Mouse (Mus musculus) left cerebral cortex, adult 2 months (tissue): ENCODE data around the gene Sar1a. TPM values are rescaled to one million over a fixed set of nuclear protein-coding genes. Genes with fewer than 3 reads are reported as not detected.

Experiments
- DNase-seq, 2 experiments: peaks; one replicate each; pipeline ENCODE4 v3.0.0; 2021 to 2022; ENCODE audit warnings: low spot score in 2 of 2, mixed read lengths in 1 of 2; ENCODE audit errors: extremely low spot score in 1 of 2
- H3K27ac ChIP-seq: fragments of 200-600 bp; 2 replicates; pipeline ENCODE4 v1.8.1; 2022
- H3K4me3 ChIP-seq: fragments of 200-600 bp; 2 replicates; pipeline ENCODE4 v1.8.1; 2022
- CTCF ChIP-seq: fragments of 200-600 bp; IDR thresholded peaks from 2 replicates; pipeline ENCODE4 v1.8.1; 2022; ENCODE audit warnings: antibody characterized with exemption, mild to moderate bottlenecking, moderate library complexity
- intact Hi-C: fragments of 180-260 bp; cut with DNase I; formaldehyde crosslinking; loops from one replicate; pipeline ENCODE4 v1.15.1; 2025
- total RNA-seq, 2 experiments: library from RNA; stranded (reverse); gene quantifications; 2 replicates each; pipeline ENCODE4 v1.2.3; 2021

Sar1a gene
- total RNA-seq, 2 experiments from 2014 or later = 122 to 126 TPM

DNA sequence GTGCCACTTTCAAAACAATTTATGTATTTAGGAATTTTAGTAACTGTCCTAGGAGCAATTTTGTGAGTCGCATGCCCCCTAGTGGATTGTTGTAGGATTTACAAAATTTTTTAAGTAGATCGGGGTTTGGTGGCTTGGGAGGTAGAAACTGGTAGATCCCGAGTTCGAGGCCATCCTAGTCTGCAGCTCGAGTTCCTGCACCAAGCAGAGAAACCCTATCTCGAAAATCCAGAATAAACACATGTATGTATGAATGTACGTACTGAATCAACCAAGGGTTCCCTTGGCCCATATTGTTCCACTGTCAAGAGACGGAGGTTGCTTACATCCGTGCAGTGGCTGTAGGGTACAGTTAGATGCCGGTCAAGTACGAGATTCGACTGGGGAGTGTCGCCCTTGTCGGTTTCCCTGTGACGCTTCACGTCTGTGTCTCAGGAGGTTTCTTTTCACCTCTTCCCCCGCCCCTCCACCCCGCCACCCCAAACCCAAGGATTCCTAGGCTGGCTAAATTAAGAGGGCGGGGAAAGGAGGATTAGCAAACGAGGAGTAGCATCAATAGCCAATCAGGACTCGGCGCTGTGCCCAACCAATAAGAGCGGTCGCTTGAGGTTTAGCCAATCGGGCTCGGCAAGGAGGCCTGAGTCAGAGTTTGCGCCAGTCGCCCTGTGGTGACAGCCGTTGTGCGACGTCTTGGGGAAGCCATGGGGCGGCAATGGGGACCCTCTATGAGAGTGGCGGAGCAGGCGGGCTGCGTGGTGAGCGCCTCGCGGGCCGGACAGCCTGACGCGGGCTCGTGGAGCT is 15.0 kb downstream of the Sar1a start, which contains the start of gene Tysnd1:
Tysnd1 (plus strand) TSS at position 645 of the 801 bp plus-strand sequence.
- DNase-seq = peak; percentile 96
- intact Hi-C loops = loop anchor here (1.0 kb wide), 1 partner anchor 15 kb away; the partner anchor contains the start of gene Sar1a
- TF ChIP-seq CTCF = peak; percentile 64
- Histone ChIP-seq H3K4me3 (peak within 1 kb of the TSS; percentile 100), H3K27ac (peak within 1 kb of the TSS; percentile 76)

DNA sequence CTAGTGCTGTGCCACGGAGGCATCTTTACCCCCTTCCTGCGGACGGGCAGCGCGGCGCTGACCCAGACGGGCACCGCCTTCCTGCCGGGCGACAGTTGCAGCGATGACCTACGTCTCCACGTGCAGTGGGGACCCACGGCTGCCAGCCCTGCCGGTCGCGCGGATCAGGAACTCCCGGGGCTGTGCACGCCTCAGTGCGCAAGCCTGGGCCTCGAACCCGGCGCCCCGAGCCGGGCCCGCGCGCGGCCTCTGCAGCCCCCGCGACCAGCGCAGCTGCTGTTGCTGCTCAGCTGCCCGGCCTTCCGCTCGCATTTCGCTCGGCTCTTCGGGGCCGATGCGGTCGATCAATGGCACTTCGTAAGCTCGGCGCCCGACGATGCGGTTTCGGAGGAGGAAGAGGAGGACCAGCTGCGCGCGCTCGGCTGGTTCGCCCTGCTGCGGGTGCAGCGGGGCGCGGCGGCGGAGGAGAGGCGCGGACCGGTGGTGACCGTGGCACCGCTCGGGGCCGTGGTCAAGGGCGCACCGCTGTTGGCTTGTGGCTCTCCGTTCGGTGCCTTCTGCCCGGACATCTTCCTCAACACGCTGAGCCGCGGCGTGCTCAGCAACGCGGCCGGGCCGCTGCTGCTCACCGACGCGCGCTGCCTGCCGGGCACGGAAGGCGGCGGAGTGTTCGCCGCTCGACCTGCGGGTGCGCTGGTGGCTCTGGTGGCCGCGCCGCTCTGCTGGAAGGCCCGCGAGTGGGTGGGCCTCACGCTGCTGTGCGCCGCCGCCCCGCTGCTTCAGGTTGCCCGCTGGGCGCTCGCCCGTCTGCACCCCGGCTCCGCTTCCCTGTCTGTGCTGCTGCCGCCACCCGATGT is 15.8 kb downstream of the Sar1a start:
- peak; percentile 29 to 33 for DNase-seq
- no peak for TF ChIP-seq CTCF
- peak overlapping the region; percentile 68 for H3K27ac ChIP-seq
- H3K4me3 ChIP-seq = peak overlapping the region; percentile 100
- intact Hi-C loops = loop anchor here (1.0 kb wide), 1 partner anchor 16 kb away; the partner anchor contains the start of gene Sar1a

DNA sequence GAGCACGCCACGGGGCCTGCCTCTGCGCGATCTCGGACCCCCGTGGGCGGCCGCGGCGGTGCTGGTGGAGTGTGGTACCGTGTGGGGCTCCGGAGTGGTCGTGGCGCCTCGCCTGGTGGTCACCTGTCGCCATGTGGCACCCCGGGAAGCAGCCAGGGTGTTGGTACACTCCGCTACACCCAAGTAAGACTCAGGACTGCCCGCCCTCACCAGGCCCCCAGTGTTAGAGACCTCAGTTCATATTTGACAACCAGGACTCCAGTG is 16.4 kb downstream of the Sar1a start:
- no peak for TF ChIP-seq CTCF
- Histone ChIP-seq H3K4me3 (peak overlapping the region; percentile 100), H3K27ac (no peak overlapping the region)
- no peak for DNase-seq
- intact Hi-C loops = no loop called here

DNA sequence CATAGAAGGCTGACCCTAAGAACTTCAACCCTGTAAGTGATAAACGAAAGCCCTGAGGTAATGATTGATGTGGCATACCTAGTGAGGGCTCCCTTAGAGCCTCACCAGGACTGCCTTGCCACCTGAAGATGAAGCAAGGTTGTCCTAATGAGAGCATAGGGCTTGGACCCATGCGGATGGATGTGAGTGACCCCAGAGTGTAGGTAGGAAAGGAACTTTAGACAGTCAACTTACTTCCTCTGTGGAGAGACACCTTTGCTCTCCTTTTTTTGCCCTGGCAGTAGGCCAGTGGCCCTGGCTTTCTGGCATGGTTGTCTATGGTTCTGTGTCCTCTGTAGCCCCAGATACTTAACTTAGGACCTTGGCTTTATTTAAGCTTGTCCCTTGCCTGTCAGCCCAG is 16.9 kb downstream of the Sar1a start:
- TF ChIP-seq CTCF = no peak
- DNase-seq = no peak
- intact Hi-C loops = no loop called here
- peak overlapping the region; percentile 100 for H3K4me3 ChIP-seq
- H3K27ac ChIP-seq = no peak overlapping the region

DNA sequence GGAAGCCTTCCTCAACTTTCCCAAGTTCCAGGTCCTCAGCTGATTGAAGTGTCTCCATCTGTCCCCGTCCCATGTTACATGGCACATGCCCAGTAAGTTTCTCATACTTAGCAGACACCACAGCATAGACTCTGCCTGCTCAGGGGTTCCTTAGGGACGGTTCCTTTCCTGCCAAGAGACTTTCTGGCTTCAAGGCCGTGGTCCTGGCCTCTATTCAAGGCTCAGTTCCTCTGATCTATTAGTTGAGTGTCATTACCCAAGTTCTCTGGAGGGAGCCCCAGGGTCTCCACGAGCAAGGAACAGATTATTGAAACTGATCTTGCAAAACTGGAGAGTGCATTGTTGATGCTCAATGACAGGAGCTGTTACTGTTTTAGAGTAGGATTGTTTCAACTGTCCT is 24.6 kb downstream of the Sar1a start:
- H3K27ac ChIP-seq = no peak overlapping the region
- intact Hi-C loops = no loop called here
- no peak for TF ChIP-seq CTCF
- DNase-seq = no peak
- no peak overlapping the region for H3K4me3 ChIP-seq

DNA sequence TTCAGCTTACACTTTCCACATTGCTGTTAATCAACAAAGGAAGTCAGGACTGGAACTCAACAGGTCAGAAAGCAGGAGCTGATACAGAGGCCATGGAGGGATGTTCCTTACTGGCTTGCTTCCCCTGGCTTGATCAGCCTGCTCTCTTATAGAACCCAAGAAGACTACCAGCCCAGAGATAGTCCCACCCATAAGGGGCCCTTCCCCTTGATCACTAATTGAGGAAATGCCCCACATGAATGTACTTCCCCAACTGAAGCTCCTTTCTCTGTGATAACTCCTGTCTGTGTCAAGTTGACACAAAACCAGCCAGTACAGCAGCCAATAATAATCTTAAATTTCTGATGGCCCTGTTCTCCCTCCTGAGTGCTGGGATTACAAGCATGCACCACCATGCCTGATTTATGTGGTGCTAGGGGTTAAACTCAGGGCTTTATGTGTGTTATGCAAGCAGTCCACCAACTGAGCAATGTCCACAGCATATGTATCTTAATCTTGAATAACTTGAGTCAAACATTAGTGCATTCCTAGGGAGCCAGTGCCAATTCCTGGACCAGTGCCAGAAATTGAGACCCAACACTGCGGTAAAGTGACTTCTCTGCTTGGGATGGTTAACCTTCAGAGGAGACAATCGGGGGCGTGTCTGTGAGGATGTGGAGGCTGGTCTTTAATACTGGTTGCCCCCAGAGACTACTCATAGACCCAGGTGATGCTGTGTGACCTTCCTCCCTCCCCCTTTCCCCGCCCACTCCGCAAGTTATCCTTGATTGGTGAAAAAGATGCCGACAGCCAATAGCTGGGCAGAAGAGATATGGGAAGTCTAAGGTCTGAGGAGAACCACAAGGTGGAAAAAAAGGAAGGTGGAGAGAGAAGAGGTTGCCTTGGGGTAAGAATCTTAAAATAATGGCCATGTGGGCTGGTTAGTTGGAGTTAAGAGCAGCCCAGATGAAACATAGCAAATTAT is 26.6 kb downstream of the Sar1a start:
- Histone ChIP-seq H3K27ac (no peak overlapping the region), H3K4me3 (no peak overlapping the region)
- intact Hi-C loops = no loop called here
- DNase-seq = no peak
- TF ChIP-seq CTCF = no peak

DNA sequence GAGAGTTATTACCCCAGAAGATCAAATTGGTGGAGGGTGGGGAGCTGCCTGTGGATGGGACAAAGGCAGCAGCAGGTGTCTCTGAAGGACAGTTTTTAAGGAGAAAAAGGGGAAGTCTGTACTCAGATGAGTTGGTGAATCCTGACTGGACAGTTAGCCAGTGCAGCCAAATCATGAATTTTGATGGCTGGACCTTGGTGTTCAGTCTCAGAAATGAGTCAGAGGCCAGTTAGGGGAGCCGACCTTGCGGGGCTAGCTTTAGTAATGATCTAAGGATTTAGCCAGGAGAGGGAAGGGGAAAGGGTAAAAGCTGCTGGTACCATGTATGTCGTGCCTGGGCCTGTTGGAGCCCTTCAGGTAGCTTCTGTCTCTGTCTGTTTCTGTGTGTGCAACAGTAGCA is 33.5 kb downstream of the Sar1a start:
- Histone ChIP-seq H3K4me3 (no peak overlapping the region), H3K27ac (no peak overlapping the region)
- no peak for DNase-seq
- intact Hi-C loops = no loop called here
- no peak for TF ChIP-seq CTCF

DNA sequence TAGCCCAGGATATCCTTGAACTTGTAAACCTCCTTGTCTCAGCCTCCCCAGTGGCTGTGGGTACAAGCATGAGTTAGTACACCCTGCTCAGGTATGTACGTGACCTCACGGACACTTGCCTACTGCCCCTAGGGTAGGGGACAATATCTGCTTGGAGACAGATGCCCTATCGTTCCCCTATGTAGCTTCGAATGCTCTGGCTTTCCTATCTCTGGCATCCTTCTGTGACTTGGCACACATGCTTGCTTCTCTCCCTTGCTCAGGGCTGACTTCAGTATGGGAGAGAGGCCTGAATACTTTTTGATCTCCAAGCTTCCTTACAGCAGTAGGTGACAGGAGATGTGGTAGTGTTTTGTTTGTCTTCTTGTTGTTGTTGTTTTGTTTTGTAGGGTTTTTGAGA is 34.0 kb downstream of the Sar1a start:
- intact Hi-C loops = no loop called here
- H3K4me3 ChIP-seq = no peak overlapping the region
- no peak for DNase-seq
- H3K27ac ChIP-seq = no peak overlapping the region
- TF ChIP-seq CTCF = no peak

DNA sequence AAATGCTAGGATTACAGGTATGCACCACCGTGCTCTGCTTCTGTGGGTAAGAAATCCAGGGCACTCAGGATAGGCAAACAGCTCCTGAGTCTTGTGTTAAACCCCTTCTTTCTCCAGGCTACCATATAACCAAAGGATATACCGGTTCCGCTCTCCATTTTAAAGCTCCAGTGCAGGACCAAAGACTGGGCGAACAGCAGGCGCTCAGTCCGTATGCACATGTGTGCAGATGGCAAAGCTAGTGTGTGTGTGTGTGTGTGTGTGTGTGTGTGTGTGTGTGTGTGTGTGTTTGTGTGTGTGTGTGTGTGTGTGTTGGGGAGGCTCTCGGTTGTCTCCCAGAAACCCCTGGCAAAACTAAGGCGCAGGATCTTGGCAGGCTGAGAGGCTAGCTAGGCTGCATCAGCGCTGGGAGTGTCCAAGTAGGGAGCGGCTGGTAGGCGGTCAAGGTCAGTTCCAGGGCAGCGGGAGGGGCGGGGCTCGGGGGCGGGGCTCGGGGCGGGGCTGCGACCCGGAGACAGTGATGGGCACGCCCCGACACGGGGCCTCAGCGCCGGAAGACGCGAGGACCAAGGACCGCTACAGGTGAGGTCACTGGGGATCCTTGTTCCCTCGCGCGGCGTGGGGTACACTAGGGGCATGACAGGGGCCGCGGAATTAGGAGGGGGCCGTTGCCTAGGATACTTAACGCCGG is 34.8 kb downstream of the Sar1a start, which contains the start of gene Aifm2:
Aifm2 (plus strand) TSS at position 493 of the 691 bp plus-strand sequence.
- DNase-seq = peak in 1 of 2 experiments; percentile 24
- intact Hi-C loops = no loop called here

DNA sequence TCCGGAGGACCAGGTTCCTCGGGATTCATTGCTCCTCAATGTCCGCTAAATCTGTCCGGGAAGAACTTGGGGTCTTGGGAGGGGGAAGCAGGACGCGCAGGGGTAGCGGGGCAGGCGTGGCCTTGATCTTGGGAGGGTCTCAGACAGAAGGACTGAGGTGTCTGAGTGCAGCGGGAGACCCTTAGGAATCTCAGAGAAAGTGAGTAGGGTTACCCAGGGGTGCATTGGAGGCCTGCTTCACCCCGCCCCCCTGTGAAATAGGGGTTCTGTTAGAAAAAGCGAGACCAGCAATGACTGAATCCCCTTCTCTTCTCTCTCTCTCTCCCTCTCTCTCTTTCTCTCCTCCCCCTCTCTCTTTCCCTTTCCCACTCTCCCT is 35.4 kb downstream of the Sar1a start:
- no peak overlapping the region for H3K27ac ChIP-seq
- DNase-seq = no peak
- intact Hi-C loops = no loop called here
- TF ChIP-seq CTCF = no peak
- H3K4me3 ChIP-seq = peak overlapping the region; percentile 49

More for the DNA sequence above, 34.8 kb downstream of the Sar1a start, which contains the start of gene Aifm2:
- Histone ChIP-seq H3K27ac (no peak within 1 kb of the TSS), H3K4me3 (peak within 1 kb of the TSS; percentile 49)
- no peak for TF ChIP-seq CTCF
